Mouse (Mus musculus) heart, embryonic 14.5 days (tissue): ENCODE measurements around the gene Ldlrad3. TPM values are rescaled to one million over a fixed set of nuclear protein-coding genes. Genes with fewer than 3 reads are reported as not detected.

ENCODE experiments used
- ATAC-seq: fragments of 200-750 bp; cut with Nextera tagmentation; 2 replicates; pipeline ENCODE4 v1.8.0; 2017; ENCODE audit warnings: low read depth, moderate TSS enrichment; ENCODE audit not compliant: insufficient number of reproducible peaks, insufficient read depth, low FRiP score
- H3K27ac ChIP-seq, 2 experiments: fragments of 200-500 bp in 1 of 2; fragments of 300-500 bp in 1 of 2; sonication (generic) in 1 of 2; replicated peaks in 1 of 2; 2 replicates each; pipeline ENCODE4 v1.5.1; 2012 to 2014; ENCODE audit warnings: low read depth in 2 of 2, low read length in 2 of 2, control low read depth in 1 of 2, mild to moderate bottlenecking in 1 of 2, mixed read lengths in 1 of 2; ENCODE audit not compliant: control insufficient read depth in 1 of 2, insufficient read depth in 1 of 2
- H3K27me3 ChIP-seq: fragments of 300-500 bp; sonication (generic); 2 replicates; pipeline ENCODE4 v1.6.1; 2014; ENCODE audit warnings: mild to moderate bottlenecking, low read length, control low read depth; ENCODE audit not compliant: control insufficient read depth, insufficient read depth
- H3K36me3 ChIP-seq: fragments of 300-500 bp; sonication (generic); 2 replicates; pipeline ENCODE4 v1.6.1; 2014; ENCODE audit warnings: mild to moderate bottlenecking, control low read depth, low read length, mixed read lengths; ENCODE audit not compliant: control insufficient read depth, insufficient read depth
- H3K4me1 ChIP-seq, 2 experiments: fragments of 200-500 bp in 1 of 2; fragments of 300-500 bp in 1 of 2; sonication (generic) in 1 of 2; 2 replicates each; pipeline ENCODE4 v1.6.1; 2012 to 2014; ENCODE audit warnings: low read length in 2 of 2, control low read depth in 1 of 2, mixed read lengths in 1 of 2; ENCODE audit not compliant: control insufficient read depth in 2 of 2, insufficient read depth in 2 of 2
- H3K4me2 ChIP-seq: fragments of 300-500 bp; sonication (generic); 2 replicates; pipeline ENCODE4 v1.6.1; 2014; ENCODE audit warnings: mild to moderate bottlenecking, low read length
- H3K4me3 ChIP-seq, 2 experiments: fragments of 200-500 bp in 1 of 2; fragments of 300-500 bp in 1 of 2; sonication (generic) in 1 of 2; 2 replicates each; pipeline ENCODE4 v1.5.1; 2012 to 2014; ENCODE audit warnings: low read length in 2 of 2, mild to moderate bottlenecking in 2 of 2, control low read depth in 1 of 2, low read depth in 1 of 2, moderate library complexity in 1 of 2; ENCODE audit not compliant: control insufficient read depth in 1 of 2, insufficient read depth in 1 of 2
- H3K9ac ChIP-seq: fragments of 300-500 bp; sonication (generic); 2 replicates; pipeline ENCODE4 v1.6.1; 2014; ENCODE audit warnings: mild to moderate bottlenecking, low read length
- H3K9me3 ChIP-seq: fragments of 300-500 bp; sonication (generic); 2 replicates; pipeline ENCODE4 v1.6.1; 2016; ENCODE audit warnings: low read length, control low read depth; ENCODE audit not compliant: control insufficient read depth
- WGBS: fragments of 180-500 bp; shearing (Covaris S2); extraction: QIAGEN DNeasy Blood & Tissue Kit; methylation state at CpG from one replicate; pipeline ENCODE4 v1.1.7; 2014; 5-methylcytosine and 5-hydroxymethylcytosine counted together
- polyA plus RNA-seq: library from polyadenylated mRNA; unstranded; fragments of >200 nt; fragmentation: Nextera tagmentation; extraction: Ambion mirVana; gene quantifications from 2 replicates; pipeline ENCODE4 v1.2.1, GENCODE M21; 2014

The Ldlrad3 gene
- polyA plus RNA-seq, 1 experiment from 2014 or later, result 13.7 TPM

DNA sequence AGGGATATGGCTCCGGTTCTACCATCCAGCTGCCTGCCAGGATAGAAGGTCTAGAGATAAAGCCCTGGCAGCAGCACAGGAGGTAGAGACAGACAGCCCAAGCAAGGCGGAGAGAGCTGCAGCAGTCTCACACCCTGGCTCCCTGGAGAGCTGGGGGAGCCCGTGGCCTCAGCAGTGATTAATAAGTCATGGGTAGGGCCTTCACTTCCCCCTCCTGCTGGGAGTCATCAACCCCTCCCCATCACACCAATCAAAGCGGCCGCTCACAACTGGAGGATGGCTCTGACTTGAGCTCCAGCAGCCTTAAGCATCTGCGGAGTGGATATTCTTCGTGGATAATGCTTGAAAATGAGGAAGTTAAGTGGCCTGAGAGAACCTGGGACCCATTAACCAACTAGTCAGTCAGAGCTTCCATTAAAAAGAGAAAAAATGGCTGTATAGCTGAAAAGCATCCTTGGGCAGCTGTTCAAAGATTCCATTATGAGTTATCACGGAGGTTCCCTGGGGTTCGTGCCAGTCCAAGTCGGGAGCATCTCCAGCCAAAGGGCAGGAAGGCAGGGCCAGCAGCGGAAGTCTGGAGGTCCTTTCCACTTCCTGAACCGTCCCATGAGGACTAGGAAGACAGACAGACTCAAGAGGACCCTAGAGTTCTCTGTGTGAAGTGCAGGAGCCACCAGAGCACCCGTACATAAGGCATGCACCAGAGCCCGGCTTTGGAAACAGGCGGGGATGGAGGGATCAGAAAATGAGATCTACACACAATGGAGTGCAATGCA, 19.4 kb downstream of the Ldlrad3 start:
- no peaks in the 10 kb centered on the region for H3K9me3 ChIP-seq
- H3K27ac ChIP-seq, result no peak overlapping the region
- H3K36me3 ChIP-seq, result no peaks in the 10 kb centered on the region
- H3K4me1 ChIP-seq, result peaks cover 8 to 9% of the 10 kb centered on the region in 2 experiments; a peak in 3 of 4 replicates
- no peak; the same call in 1 of the 2 replicates for ATAC-seq
- H3K27me3 ChIP-seq, result no peaks in the 10 kb centered on the region
- H3K4me3 ChIP-seq, result no peak overlapping the region
- H3K4me2 ChIP-seq, result peak overlapping the region; percentile 31
- WGBS, result 27% methylated on average over 15 of the region's 15 CpGs
- H3K9ac ChIP-seq, result no peak overlapping the region

DNA sequence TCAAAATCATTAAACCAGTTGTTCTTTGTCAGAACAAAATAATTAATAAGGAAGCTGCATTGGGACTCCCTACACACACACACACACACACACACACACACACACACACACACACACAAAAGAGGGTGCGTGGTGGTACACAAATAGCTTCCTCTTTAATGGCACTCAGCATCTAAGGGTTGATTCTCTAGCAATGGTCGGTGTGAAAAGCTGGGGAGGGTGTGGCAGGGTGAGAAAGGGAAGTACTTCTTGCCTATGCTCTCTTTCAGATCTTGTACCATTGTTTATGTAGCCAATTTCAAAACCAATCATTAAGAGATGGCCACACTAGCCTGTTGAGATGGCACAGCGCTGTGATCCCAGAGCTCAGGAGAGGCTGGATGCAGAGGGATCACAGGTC, 23.1 kb downstream of the Ldlrad3 start:
- H3K36me3 ChIP-seq, result no peaks in the 10 kb centered on the region
- 79% methylated on average over 3 of the region's 3 CpGs for WGBS
- H3K4me3 ChIP-seq, result no peak overlapping the region
- no peak for ATAC-seq
- H3K4me2 ChIP-seq, result no peak overlapping the region
- H3K4me1 ChIP-seq, result peaks cover 8 to 9% of the 10 kb centered on the region in 2 experiments; a peak in 3 of 4 replicates
- H3K9ac ChIP-seq, result no peak overlapping the region
- no peaks in the 10 kb centered on the region for H3K27me3 ChIP-seq
- no peak overlapping the region for H3K27ac ChIP-seq
- H3K9me3 ChIP-seq, result no peaks in the 10 kb centered on the region

DNA sequence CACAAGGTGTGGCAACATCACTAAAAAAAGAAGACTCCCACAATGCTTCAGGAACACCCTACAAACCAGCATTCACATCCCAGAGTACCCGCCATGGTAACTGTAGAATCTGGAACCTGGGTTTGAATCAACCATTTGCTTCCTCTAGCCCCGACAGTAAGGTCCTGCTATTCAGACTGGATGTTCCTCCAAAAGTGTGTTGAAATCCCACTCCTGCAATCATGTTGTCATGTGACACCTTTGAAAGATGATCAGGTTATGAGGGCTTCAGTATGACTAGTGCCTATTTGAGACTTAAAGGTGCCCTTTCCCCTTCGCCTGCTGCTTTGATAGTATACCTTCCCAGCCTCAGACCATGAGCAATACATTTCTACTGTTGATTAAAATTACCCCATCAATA, 28.6 kb downstream of the Ldlrad3 start:
- WGBS, result 81% methylated on average over 3 of the region's 3 CpGs
- Histone ChIP-seq H3K9ac (no peak overlapping the region), H3K27me3 (no peaks in the 10 kb centered on the region), H3K27ac (no peak overlapping the region), H3K4me3 (no peak overlapping the region), H3K9me3 (no peaks in the 10 kb centered on the region), H3K4me2 (no peak overlapping the region), H3K36me3 (no peaks in the 10 kb centered on the region), H3K4me1 (peaks cover 7 to 9% of the 10 kb centered on the region in 2 experiments; a peak in 2 of 4 replicates)
- ATAC-seq, result no peak

DNA sequence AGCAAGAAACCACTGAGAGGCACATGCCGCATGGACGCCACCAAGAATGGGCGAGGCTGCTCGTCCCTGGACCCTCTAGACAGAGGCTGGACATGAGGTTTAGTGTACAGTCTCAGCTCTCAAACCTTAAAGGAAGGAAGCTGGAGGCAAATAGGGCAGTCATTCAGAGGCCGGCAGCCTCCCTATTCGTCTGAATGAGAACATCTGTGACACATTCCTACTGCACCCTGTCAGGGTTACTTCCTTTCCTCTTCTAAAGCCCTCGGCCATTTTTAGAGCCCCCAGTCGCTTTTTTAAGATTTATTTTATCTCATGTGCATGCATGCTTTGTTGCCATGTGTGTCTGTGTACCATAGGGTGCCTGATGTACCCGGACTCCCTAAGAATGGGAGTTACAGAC, 29.2 kb downstream of the Ldlrad3 start:
- no peak overlapping the region for H3K9ac ChIP-seq
- no peaks in the 10 kb centered on the region for H3K27me3 ChIP-seq
- no peaks in the 10 kb centered on the region for H3K9me3 ChIP-seq
- H3K4me2 ChIP-seq, result no peak overlapping the region
- H3K4me3 ChIP-seq, result no peak overlapping the region
- peaks cover 7 to 9% of the 10 kb centered on the region in 2 experiments; a peak in 2 of 4 replicates for H3K4me1 ChIP-seq
- H3K27ac ChIP-seq, result no peak overlapping the region
- ATAC-seq, result no peak
- H3K36me3 ChIP-seq, result no peaks in the 10 kb centered on the region
- WGBS, result 63% methylated on average over 9 of the region's 9 CpGs

DNA sequence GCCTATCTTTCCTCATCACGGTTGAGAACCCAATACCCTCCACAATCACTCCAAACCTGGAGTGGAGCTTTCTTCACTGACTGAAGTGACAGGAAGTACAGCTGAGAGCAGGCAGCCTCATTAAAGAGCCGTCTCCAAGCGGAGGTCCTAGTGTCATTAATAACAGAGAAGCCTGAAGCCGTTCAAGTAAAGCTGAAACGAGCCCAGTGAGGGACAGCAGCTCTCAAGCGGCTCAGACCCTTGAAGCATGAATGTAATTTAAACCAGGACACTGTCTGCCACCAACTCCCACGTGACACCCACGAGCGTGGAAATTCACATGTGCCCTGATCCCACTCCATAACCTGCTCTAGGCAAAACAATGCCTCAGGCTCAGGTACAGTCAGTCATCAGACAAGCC, 29.7 kb downstream of the Ldlrad3 start:
- H3K4me1 ChIP-seq, result peaks cover 7 to 9% of the 10 kb centered on the region in 2 experiments; a peak in 2 of 4 replicates
- no peaks in the 10 kb centered on the region for H3K27me3 ChIP-seq
- H3K4me2 ChIP-seq, result no peak overlapping the region
- H3K36me3 ChIP-seq, result no peaks in the 10 kb centered on the region
- H3K27ac ChIP-seq, result no peak overlapping the region
- ATAC-seq, result no peak
- 26% methylated on average over 9 of the region's 9 CpGs for WGBS
- no peak overlapping the region for H3K4me3 ChIP-seq
- no peaks in the 10 kb centered on the region for H3K9me3 ChIP-seq
- no peak overlapping the region for H3K9ac ChIP-seq

DNA sequence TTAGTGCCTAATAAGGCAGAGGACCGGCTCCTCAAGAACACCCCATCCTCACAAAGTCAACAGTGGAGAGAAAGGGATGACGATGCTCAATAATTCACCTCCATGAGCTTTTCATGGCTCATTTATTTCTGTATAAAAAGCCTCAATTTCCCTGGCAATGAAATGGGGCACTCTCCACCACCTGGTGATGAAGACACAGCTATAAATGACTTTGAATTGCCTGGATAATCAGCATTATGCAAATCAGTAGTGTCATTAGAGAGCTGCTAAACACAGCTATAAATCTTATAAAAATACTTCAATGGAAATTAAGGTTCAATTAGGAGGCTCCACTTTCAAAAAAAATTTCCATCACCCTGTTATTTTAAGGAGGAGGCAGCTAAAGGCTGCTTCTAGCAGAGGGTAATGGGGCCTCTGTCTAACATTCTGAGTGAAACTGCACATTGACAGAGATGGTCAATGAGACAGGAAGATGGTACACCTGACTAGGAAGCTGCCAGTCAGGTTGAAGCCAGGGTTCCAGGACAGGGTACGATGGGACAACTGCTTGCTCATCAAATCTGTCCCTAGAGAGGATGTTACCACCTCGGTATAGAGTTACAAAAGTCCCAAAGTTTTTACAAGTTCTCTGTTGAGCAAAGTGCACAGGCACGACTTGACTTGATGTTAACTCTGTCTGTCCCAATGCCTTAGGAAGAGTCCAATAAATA, 30.7 kb downstream of the Ldlrad3 start:
- no peak overlapping the region for H3K4me3 ChIP-seq
- H3K9ac ChIP-seq, result no peak overlapping the region
- H3K36me3 ChIP-seq, result no peaks in the 10 kb centered on the region
- no peaks in the 10 kb centered on the region for H3K27me3 ChIP-seq
- no peak for ATAC-seq
- H3K4me1 ChIP-seq, result peaks cover 7 to 9% of the 10 kb centered on the region in 2 experiments; a peak in 2 of 4 replicates
- 83% methylated on average over 5 of the region's 5 CpGs for WGBS
- H3K9me3 ChIP-seq, result no peaks in the 10 kb centered on the region
- no peak overlapping the region for H3K4me2 ChIP-seq
- H3K27ac ChIP-seq, result no peak overlapping the region

DNA sequence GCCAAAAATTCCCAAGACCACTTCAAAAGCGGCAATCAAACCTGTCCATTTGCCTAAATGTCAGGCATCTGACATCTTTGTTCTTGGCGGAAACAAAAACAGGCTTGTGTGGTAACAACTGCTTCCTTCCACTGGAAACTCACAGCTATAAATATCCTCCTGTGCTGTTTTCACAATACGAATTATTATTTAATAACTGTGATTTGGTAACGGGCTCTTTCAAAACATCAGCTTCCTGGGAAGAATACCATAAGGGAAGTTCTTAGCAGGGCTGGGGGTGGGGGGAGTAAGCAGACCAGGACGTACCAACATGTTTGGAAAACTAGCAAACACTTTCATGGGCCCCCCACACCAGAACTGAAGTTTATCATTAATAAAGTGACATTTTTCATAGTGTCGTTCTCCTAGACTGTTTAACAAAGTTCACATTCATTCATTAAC, 31.4 kb downstream of the Ldlrad3 start:
- no peaks in the 10 kb centered on the region for H3K36me3 ChIP-seq
- no peaks in the 10 kb centered on the region for H3K27me3 ChIP-seq
- WGBS, result 55% methylated on average over 6 of the region's 6 CpGs
- no peak for ATAC-seq
- no peak overlapping the region for H3K27ac ChIP-seq
- peaks cover 7 to 9% of the 10 kb centered on the region in 2 experiments; a peak in 2 of 4 replicates for H3K4me1 ChIP-seq
- H3K4me3 ChIP-seq, result no peak overlapping the region
- no peaks in the 10 kb centered on the region for H3K9me3 ChIP-seq
- H3K4me2 ChIP-seq, result no peak overlapping the region
- H3K9ac ChIP-seq, result no peak overlapping the region
